Mouse (Mus musculus) adrenal gland, postnatal 25 days (tissue): ENCODE results near the gene Tfrc. TPM values are rescaled to one million over a fixed set of nuclear protein-coding genes. Genes with fewer than 3 reads are reported as not detected.
"Not testable (repeated sequence)": the region's sequence is repeated elsewhere in the genome, so short reads cannot be mapped to it uniquely, and the experiment has no call there.

Experiments
- DNase-seq: peaks from one replicate; pipeline ENCODE4 v3.0.0; 2021; ENCODE audit warnings: mixed read lengths
- total RNA-seq: library from RNA; stranded (reverse); gene quantifications from 2 replicates; pipeline ENCODE4 v1.2.3, GENCODE M21; 2021

Tfrc gene
- total RNA-seq, 1 experiment from 2014 or later: 37.9 TPM

DNA sequence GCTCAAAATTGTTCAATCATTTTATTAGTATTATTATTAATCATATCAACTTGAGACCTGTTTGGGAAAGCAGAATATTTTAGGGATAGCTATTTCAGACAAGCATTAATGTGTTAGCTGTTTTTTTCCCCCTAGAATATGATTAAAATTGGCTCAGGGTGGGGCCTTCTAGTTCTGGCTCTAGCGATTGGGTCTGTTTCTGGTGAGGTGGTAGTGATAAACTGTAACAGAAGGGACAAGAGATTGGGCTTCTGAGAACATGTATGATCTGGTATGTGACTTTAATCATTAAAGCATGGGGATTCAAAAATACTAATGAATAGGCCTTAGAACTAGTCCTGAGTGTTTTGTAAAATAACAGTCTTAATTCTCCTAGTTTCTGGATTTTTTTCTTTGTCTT, 3.3 kb downstream of the Tfrc start:
- no peak for DNase-seq

DNA sequence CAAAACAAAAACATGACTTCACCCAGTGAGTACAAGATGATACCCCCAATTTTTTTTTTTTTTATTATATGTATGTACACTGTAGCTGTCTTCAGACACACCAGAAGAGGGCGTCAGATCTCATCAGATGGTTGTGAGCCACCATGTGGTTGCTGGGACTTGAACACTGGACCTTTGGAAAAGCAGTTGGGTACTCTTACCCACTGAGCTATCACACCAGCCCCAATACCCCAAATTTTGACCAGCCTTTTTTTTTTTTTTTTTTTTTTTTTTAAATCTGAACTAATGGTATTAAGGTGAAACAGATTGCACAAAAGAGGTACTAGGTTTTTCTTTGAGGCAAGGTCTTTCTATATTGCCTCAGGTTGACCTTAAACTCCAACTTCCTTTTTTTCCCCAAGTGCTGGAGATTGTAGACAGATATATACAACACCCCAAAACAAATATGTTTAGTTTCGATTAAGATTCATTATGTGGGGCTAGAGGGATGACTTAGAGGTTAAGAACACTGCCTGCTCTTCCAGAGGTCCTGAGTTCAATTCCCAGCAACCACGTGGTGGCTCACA, 4.6 kb downstream of the Tfrc start:
- DNase-seq: no peak

DNA sequence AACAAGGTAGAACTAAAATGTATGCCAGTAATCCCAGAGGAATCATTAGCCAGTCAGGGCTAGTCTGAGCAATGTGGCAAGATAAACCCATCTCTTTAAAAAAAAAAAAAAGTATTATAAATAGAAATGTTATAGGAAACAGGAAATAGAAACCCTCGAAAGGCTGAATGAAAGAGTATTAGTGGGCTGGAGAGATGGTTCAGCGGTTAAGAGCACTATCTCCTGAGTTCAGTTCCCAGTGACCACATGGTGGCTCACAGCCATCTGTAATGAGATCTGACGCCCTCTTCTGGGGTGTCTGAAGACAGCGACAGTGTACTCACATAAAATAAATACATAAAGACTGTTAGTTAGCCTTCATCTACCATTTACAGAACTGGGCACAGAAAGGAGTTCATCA, 5.3 kb downstream of the Tfrc start:
- DNase-seq: no peak

DNA sequence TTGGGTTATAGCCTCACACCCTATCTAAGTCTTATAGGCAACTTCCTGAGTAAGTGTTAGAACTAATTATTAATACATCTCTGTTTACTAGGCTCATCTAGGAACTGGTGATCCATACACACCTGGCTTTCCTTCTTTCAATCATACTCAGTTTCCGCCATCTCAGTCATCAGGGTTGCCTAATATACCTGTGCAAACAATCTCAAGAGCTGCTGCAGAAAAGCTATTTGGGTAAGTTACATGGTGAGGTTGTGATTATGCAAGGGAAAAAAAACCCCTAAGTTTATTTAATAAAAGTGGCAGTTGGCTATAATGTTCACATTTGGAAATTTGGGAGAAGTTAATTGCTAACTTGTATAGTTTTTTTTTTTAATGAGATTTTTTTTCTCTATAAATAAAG, 10.2 kb downstream of the Tfrc start:
- no peak for DNase-seq

DNA sequence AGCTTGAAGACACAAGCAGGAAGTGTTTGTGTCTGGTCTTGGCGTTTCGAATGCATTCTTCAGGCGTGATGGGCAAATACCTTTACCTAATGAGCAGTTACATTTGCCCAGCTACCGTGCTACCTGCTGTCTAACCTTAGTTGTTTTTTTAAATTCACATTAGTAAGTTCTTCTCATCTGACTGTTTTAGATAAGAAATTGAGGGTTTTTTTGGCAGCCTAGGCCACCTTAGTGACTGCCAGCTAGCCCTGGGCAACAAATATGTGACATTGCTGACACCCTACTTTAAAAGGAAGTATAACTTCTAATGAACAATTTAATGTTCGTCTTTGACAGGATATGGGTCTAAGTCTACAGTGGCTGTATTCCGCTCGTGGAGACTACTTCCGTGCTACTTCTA, 19.4 kb downstream of the Tfrc start:
- DNase-seq: no peak

DNA sequence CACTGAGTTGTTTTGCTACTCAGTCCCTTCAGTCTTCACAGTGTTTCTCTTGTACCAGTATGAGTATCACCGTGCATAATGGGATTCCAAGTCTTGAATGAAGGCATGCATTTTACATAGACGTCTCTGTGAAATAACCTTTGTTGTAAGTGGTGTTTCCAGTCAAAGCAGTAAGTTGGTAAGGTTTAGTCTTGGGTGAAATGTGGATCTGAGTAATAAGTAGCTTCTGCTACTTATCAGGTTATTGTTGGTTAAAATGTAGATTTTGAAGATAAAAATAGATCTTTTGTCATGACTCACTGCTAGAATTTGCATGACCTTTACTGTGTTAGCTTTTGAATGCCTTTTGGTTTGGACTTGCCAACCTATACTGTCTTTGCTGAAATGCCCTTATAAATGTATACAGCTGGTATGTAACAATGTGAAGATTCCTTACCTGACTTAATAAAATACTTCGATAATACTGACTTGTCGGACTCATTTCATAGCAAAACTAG, 23.7 kb downstream of the Tfrc start:
- no peak for DNase-seq

DNA sequence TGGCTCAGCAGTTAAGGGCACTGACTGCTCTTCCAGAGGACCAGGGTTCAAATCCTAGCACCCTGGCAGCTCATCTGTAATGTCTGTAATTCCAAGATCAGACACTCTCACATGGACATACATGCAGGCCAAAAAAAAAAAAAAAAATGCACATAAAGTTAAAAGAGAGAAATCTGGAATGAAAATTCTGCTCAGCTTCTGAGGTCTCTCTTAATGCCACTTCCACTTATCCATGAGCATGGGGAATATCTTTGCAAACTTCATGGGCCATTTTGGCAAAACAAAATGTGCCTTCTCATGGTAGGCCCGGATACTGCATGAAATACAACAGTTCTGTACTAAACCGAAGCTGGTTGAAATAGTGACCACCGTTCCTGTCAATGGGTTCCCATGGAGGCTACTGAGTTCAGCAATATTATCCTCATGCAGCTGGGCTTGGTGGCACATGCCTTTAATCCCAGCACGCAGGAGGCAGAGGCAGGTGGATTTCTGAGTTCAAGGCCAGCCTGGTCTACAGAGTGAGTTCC, 24.8 kb downstream of the Tfrc start:
- no peak for DNase-seq

DNA sequence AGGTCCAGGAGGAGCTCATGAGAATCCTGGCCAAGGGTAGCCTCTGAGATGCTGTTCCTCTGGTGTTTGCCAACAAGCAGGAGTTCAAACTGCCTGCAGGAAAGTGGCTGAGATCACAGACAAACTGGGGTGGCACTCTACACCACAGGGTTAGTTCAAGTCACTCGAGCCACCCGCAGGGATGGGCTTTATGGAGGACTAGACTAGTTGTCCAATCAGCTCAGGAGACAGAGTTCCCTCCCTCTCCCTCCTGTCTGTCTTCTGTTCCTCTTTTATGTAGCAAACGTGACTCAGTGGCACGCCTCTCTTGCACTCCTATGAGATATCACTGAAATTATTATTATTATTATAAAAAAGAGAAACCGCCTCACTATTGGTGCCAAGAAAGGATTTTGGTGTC, 25.5 kb downstream of the Tfrc start:
- no peak for DNase-seq

DNA sequence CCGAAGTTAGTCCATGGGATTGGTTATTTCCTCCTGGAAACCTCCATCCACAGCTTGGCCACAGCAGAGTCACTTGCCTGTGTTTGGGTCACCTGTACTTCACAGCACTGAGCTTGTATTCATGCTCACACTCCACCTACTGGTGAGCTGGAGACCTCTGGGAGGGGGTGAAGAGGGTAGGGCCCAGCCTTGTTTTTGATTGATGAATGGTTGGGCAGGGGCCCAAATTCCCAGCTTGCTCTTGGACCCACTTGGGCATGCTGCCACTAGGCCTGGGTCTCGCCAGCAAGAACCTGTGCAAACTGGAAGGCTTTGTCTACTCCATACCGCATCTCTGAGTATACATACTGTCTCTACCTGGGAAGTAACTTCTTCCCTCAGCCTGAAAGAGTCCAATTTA, 26.6 kb downstream of the Tfrc start:
- DNase-seq: no peak

DNA sequence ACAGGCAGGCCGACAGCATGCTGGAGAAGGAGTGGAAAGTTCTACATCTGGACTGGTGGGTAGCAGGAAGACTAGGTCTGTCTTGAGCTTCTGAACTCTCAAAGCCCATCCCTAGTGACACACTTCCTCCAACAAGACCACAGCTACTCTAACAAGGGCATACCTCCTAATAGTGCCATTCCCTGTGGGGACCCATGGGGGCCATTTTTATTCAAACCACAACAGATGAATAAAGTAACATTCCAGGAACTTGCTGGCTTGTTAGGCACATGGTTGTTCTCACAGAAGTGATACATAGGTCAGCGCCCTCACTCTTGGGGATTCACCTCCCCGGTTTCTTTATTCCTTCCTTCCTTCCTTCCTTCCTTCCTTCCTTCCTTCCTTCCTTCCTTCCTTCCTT, 27.6 kb downstream of the Tfrc start:
- no peak for DNase-seq

DNA sequence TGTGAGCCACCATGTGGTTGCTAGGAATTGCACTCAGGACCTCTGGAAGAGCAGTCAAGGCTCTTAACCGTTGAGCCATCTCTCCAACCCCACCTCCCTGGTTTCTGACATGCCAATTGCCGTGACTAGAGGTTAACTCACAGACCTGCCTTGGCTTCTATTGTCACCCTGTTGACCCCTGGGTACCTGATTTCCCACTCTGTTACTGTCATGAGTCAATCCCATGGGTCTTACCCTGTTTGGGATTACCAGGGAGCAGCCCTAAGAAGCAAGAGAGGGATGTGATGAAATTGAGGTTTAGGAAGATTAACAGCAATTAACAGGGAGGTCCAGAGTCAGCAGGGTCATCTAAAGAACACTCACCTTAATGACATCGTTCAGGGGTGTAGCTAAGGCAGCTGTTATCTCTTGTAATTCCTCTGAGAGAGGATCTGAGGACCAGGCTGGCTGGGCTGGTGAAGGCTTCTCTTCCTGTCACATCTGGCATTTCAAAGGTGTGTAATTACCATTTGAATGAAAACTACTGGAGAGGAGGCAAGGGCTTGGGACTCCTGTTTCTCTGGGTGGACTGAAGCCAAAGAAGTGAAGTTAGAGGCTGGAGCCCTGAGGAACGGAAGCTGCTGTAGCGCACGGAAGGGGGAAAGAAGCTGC, 28.3 kb downstream of the Tfrc start:
- DNase-seq: no peak

DNA sequence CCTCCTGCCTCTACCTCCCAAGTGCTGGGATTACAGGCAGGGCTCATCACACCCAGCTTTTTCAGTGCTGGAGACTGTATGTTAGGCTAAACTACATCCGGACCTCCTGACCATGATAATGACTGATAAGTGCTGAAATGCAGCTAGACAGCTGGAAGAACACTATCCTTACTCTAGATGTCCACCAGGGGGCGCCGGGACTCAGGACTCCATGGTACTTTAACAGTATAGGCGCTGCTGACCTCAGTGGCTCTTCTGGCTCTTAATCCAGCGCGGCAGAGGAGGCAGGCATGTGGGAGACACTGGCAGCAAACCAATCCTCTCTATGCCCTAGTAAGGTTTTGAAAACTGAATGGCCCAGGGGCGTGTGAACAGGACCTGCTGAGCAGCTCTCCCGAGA, 29.8 kb downstream of the Tfrc start:
- peak; percentile 88 for DNase-seq

DNA sequence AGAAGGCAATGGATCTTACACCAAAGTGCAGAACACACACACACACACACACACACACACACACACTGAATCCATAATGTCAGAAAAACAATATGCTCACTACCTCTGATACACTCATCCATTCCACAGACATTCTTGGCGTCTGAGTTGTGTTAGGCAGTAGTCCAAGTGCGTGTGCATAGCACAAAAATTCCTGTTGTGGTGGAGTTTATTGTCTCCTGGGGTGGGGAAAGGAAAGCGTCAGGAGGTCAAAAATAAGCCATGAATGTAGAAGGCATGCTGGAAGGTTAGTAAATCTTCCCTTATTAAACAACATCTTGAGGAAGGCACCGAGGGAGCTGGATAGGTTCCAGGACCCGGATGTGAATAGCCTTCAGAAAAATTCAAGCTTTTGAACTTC, 31.4 kb downstream of the Tfrc start:
- no peak for DNase-seq

DNA sequence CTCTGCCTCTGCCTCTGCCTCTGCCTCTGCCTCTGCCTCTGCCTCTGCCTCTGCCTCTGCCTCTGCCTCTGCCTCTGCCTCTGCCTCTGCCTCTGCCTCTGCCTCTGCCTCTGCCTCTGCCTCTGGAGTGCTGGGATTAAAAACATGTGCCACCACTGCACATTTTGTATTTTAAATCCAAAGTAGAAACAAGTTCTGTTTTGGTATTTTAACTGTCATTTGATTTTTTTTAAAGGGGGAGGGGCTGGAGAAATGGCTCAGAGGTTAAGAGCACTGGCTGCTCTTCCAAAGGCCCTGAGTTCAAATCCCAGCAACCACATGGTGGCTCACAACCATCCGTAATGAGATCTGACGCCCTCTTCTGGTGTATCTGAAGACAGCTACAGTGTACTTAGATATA, 32.0 kb downstream of the Tfrc start:
- DNase-seq: not testable (repeated sequence)

DNA sequence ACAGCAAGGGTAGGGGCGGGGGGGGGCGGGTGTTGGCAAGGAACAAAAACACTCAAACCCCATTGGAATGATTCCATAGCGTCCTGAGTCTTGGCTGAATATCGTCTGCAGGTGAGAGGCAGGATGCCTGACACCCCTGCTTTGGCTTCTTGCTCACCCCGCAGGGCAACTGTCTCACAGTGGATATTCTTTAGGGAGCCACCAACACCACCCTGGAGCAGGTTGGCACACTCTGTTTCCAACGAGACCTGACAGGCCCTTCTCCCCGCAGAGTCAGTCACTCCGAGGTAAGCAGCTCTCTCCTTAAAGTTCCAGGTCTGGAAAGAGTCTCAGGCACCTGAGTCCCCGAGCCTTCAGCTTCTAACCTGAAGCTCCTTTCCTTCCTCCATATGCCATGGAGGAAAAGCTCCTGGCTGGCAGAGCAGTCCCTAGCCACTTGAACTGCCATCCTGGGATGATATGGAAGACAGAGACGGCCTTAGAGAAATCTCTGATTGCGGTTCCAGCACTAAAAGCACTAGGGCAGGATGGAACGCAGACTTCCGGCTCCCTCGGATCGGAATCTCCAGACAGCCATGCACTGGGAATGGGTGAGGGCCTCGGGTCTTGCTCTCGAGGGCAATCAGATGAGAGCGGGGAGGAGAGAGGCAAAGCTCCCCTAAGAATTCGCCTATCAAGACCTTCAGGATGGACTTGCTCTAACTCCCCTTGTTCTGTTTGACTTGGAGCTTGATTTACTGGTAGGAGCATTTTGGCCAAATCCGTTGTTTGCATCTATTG, 32.9 kb downstream of the Tfrc start:
- DNase-seq: no peak

DNA sequence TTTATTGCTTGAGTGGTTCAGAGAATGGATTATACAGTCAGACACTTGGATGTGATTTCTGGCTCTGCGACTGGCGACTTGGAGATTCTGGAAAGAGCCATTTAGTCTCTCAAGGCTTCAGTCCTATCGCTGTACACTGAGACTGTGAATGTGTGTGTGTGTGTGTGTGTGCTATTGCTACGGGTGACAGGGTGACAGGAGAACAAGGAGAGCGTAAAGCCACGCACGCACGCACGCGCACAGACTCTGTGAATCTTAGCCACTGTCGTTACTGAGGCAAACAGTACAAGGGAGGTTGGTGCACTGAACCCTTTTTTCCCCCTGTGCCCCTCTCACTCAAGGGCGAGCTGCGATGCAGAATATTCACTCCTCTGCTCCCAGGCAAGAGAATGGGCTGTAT, 33.6 kb downstream of the Tfrc start:
- DNase-seq: no peak

DNA sequence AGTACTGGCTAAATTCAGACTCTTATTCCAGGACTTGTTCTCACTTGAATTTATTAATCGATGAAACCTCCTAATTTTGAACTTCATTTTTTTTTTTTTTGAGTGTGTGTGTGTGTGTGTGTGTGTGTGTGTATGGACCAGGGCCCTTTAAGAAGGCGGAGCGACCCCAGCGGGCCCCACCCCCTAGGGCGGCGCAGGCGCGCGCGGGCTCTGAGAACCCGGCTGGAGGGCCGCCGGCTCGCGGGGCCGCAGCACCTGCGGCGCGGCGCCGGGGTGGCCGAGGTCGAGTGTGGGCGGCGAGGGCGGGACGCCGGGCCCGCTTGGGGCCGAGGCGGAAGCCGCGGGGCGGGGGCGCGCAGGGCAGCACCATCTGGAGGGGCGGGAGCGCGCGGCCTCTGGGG, 34.9 kb downstream of the Tfrc start, which contains the start of gene Tnk2:
TSS of gene Tnk2 (plus strand) at position 214 of the 401 bp plus-strand sequence.
- peak; percentile 92 for DNase-seq

DNA sequence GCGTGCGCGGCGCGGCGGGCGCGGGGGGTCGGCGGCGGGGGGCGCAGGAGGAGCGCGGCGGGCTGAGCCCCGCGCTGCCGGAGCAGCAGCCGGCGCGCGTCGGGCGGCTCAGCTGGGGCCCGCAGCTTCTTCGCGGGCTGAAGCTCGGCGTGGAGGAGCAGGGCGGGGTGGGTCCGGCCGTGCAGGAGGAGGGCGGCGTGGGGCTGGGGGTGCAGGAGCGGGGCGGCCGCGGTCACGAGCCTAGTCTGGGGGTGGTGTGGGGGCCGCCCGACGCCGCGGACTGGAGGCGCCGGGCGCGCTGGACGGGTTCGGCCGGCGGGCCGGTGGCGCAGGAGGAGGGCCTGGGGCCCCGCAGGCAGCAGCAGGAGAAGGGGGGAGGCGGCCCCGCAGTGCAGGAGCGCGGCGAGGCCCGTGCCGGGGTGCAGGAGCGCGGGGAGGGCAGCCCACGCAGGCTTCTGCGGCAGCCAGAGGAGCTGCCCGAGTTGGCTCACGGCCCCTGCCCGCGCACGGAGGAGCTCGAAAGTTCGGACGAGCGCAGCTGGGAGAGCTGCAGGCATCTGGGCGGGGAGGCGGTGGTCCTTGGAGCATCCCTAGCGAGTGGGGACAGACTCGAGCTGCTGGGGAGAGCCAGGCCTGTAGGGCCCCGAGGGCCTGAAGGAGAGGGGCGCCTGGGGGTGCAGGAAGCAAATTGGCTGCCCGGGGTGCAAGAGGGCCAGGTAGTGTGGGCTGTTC, 35.5 kb downstream of the Tfrc start:
- DNase-seq: peak; percentile 65

DNA sequence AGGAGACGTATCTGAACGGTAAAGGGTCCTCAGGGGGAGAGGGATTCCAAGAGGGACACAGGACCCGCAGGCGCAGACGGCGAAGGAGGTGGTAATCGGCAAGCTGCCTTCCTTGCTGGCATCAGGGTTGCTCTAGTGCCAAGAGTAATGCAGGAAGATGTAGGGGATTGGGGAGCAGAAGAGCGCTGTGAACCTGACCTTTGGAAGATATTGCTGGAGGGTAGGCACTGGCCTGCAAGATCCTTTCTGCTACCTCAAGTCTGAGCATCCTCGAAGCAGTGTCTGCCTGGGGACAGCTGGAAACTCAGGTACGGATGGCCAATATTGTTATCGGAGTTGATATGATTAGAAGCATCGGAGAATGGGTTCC, 36.1 kb downstream of the Tfrc start:
- no peak for DNase-seq

DNA sequence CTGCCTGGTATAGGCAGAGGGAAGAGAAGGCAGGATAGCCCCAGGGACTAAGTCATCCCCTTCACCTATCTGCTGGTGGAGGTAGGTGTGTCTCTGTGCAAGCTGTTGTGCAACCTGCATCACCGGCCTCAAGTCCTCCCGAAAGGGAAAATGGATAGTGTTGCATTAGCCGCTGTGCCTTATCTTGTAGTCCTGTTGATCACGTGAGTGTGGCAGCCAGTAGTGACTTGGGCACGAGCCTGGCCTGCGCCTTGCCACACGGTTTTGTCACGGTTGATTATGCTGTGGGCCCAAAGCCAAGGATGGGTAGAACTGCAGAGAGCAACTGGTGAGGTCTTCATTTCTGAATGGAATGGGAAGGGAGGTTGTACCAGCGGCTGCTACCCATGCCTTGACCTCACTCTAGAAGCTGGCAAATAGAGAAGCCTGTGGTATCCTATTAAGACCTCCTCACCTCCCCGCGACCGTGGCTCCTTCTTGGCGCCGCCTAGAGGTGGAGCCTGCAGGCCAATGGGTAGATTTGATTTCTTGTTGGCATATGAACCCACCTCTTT, 36.7 kb downstream of the Tfrc start:
- peak; percentile 42 for DNase-seq

DNA sequence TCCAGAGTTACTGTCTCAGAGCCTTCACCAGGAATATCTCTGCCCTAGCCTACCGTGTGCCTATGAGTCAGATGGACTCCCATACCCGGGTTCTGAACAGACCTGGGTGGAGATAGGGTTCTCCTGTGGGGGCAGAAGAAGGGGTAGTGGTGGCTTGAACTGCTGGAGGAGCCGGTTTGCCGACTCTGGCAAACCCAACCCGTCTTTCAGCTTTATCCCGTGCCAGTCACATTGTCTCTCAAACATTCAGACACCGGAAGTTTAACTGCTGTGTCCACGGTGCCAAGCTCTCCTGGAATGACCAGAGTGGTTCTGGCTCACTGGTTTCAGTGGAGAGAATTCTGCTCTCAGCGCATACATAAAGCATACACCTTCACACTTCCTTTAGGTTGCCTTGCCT, 37.3 kb downstream of the Tfrc start:
- no peak for DNase-seq

DNA sequence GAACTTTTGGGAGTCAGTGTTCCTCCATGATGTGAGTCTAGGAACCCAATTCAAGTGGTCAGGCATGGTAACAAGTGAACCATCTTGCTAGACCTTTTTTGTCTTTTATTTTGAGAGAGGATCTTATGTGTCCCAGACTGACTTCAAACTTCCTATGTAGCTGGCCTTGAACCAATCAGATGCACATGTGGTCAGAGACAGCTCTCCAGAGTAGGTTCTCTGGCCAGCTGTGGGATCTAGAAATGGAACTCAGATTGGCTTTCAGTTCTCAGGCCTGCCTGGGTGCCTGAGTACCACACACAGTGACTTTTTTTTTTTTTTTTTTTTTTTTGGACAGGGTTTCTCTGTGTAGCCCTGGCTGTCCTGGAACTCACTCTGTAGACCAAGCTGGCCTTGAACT, 39.0 kb downstream of the Tfrc start:
- DNase-seq: no peak
